Mouse (Mus musculus) liver, embryonic 13.5 days (tissue): ENCODE measurements around the gene Cxcl17. TPM values are rescaled to one million over a fixed set of nuclear protein-coding genes. Genes with fewer than 3 reads are reported as not detected.

Source experiments
- ATAC-seq: fragments of 200-750 bp; cut with Nextera tagmentation; 2 replicates; pipeline ENCODE4 v1.8.0; 2017; ENCODE audit warnings: low read depth, mild to moderate bottlenecking, moderate number of reproducible peaks, moderate library complexity
- DNase-seq: peaks from one replicate; pipeline ENCODE4 v3.0.0; 2022
- H3K27ac ChIP-seq: fragments of 300-500 bp; sonication (generic); 2 replicates; pipeline ENCODE4 v1.5.1; 2015; ENCODE audit warnings: moderate library complexity, mild to moderate bottlenecking, inconsistent platforms
- H3K27me3 ChIP-seq: fragments of 300-500 bp; sonication (generic); 2 replicates; pipeline ENCODE4 v1.6.1; 2015; ENCODE audit warnings: mild to moderate bottlenecking, inconsistent platforms
- H3K36me3 ChIP-seq: fragments of 300-500 bp; sonication (generic); 2 replicates; pipeline ENCODE4 v1.6.1; 2015; ENCODE audit warnings: mild to moderate bottlenecking, inconsistent platforms
- H3K4me1 ChIP-seq: fragments of 300-500 bp; sonication (generic); replicated peaks from 2 replicates; pipeline ENCODE4 v1.6.1; 2015; ENCODE audit warnings: inconsistent platforms
- H3K4me2 ChIP-seq: fragments of 300-500 bp; sonication (generic); 2 replicates; pipeline ENCODE4 v1.6.1; 2015; ENCODE audit warnings: inconsistent platforms, mild to moderate bottlenecking, moderate library complexity
- H3K4me3 ChIP-seq: fragments of 300-500 bp; sonication (generic); replicated peaks from 2 replicates; pipeline ENCODE4 v1.5.1; 2015; ENCODE audit warnings: mild to moderate bottlenecking, inconsistent platforms
- H3K9ac ChIP-seq: fragments of 300-500 bp; sonication (generic); 2 replicates; pipeline ENCODE4 v1.6.1; 2015; ENCODE audit warnings: mild to moderate bottlenecking, inconsistent platforms
- H3K9me3 ChIP-seq: fragments of 300-500 bp; sonication (generic); replicated peaks from 2 replicates; pipeline ENCODE4 v1.6.1; 2016; ENCODE audit warnings: inconsistent platforms
- WGBS: fragments of 180-500 bp; shearing (Covaris S2); methylation state at CpG from one replicate; pipeline ENCODE4 v1.1.7; 2015; ENCODE audit not compliant: insufficient replicate concordance; 5-methylcytosine and 5-hydroxymethylcytosine counted together
- polyA plus RNA-seq: library from polyadenylated mRNA; unstranded; fragments of >200 nt; fragmentation: Nextera tagmentation; extraction: Ambion mirVana; gene quantifications from 2 replicates; pipeline ENCODE4 v1.2.1, GENCODE M21; 2015

The Cxcl17 gene
- polyA plus RNA-seq, 1 experiment from 2014 or later, result not detected

DNA sequence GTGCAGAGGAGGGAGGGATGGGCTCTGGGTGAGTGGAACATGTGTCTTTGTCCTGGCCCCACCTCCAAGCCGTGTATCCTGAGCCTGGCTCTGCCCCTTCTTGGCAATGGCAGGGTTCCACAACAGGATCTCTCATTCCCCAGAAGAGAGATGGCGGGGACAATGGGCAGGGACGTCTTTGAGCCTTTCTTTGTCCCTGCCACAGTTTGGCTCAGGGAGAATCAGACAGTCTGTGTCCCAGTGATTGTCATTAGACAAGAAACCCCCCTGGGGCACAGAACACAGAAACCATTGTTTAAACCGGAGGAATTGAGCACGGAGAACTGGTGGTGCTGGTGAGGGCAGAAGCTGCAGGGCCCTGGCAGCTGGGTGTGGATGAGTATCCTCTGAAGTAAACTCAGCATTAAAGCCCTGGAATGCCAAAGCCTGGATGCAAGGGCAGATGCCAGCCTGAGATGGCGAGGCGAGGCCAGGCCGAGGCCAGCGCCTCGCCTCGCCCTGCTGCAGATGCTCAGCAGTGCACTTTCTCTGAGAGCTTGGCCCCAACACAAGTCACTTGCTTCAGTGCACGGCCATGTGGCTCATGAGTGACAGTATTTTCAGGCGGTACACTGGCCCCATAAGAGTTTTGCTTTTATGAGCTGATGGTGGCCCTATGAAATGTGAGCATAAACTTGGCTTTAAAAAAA lies 46.6 kb downstream of the Cxcl17 start:
- Histone ChIP-seq H3K4me1 (no peaks in the 10 kb centered on the region), H3K27me3 (peaks cover 55% of the 10 kb centered on the region), H3K36me3 (no peaks in the 10 kb centered on the region), H3K9me3 (no peaks in the 10 kb centered on the region), H3K4me3 (no peak overlapping the region), H3K4me2 (no peak overlapping the region), H3K27ac (no peak overlapping the region), H3K9ac (no peak overlapping the region)
- DNase-seq (no peak), ATAC-seq (no peak)
- WGBS, result 50% methylated on average over 13 of the region's 13 CpGs

DNA sequence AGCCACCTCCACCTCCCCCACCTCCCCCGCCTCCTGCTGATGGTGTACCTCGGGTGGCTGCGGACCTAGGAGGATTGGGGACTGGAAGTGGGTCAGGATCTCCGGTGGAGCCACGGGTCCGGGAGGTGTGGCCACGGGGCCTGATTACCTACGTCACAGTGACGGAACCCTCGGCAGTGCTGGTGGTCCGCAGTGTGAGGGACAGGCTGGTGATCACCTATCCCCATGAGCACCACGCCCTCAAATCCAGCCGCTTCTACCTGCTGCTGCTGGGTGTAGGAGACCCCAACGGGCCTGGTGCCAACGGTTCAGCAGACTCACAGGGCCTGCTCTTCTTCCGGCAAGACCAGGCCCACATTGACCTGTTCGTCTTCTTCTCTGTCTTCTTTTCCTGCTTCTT lies 49.1 kb downstream of the Cxcl17 start:
- Histone ChIP-seq H3K4me3 (no peak overlapping the region), H3K27me3 (peaks cover 35% of the 10 kb centered on the region), H3K36me3 (peaks cover 3% of the 10 kb centered on the region; the same call in 1 of the 2 replicates), H3K9me3 (no peaks in the 10 kb centered on the region), H3K9ac (no peak overlapping the region), H3K4me2 (no peak overlapping the region), H3K4me1 (no peaks in the 10 kb centered on the region), H3K27ac (no peak overlapping the region)
- ATAC-seq, result no peak
- WGBS, result 85% methylated on average over 17 of the region's 17 CpGs
- DNase-seq, result no peak

GRCm38 (mm10) chr7:25363151-25363550 lies 49.5 kb downstream of the Cxcl17 start:
- DNase-seq, result no peak
- H3K27me3 ChIP-seq, result peaks cover 30% of the 10 kb centered on the region
- H3K4me3 ChIP-seq, result no peak overlapping the region
- no peak overlapping the region for H3K9ac ChIP-seq
- no peaks in the 10 kb centered on the region for H3K4me1 ChIP-seq
- no peak overlapping the region for H3K4me2 ChIP-seq
- peaks cover 3% of the 10 kb centered on the region; the same call in 1 of the 2 replicates for H3K36me3 ChIP-seq
- no peaks in the 10 kb centered on the region for H3K9me3 ChIP-seq
- ATAC-seq, result peak; percentile 31; the same call in 1 of the 2 replicates
- WGBS, result 84% methylated on average over 19 of the region's 19 CpGs
- H3K27ac ChIP-seq, result no peak overlapping the region

DNA sequence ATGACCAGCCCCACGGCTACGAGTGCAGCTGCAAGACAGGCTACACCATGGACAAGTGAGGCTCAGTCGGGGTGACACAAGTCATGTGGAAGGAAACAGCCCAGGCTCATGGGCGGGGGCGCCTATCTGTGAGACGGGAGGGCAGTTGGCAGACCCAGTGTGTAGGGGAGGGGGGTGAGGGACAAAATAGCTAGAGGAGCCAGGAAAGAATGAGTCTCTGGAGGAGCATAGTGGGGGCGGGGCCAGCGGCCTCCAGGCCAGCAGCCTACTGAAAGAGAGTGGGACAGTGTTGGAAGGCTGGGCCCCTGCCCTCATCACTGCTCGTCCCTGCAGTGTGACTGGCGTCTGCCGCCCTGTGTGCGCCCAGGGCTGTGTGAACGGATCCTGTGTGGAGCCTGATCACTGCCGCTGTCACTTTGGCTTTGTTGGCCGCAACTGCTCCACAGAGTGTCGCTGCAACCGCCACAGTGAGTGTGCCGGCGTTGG lies 53.9 kb downstream of the Cxcl17 start:
- WGBS, result 72% methylated on average over 19 of the region's 19 CpGs

More for the DNA sequence above, 53.9 kb downstream of the Cxcl17 start:
- Histone ChIP-seq H3K36me3 (peaks cover 3% of the 10 kb centered on the region; the same call in 1 of the 2 replicates), H3K27ac (no peak overlapping the region), H3K9me3 (no peaks in the 10 kb centered on the region), H3K27me3 (no peaks in the 10 kb centered on the region), H3K4me1 (no peaks in the 10 kb centered on the region), H3K9ac (no peak overlapping the region), H3K4me3 (no peak overlapping the region), H3K4me2 (no peak overlapping the region)
- DNase-seq (no peak), ATAC-seq (no peak)

Other genes with a start within 250 kb of the Cxcl17 start
- 1.5 and 1.6 TPM in 2 replicates for gene Pou2f2, start 233.2 kb downstream of the Cxcl17 start, polyA plus RNA-seq
- gene Dedd2, start 192.3 kb downstream of the Cxcl17 start, polyA plus RNA-seq, result 27.0 and 27.6 TPM in 2 replicates
- 2.0 and 2.1 TPM in 2 replicates for gene Zfp526, start 191.5 kb downstream of the Cxcl17 start, polyA plus RNA-seq
- gene Gsk3a, start 175.0 kb downstream of the Cxcl17 start, polyA plus RNA-seq, result 6.2 and 6.3 TPM in 2 replicates
- gene Erf, start 162.1 kb downstream of the Cxcl17 start, polyA plus RNA-seq, result 4.3 TPM in 2 replicates
- gene Cic, start 145.2 kb downstream of the Cxcl17 start, polyA plus RNA-seq, result 9.7 and 10.4 TPM in 2 replicates
- gene Pafah1b3, start 114.9 kb downstream of the Cxcl17 start, polyA plus RNA-seq, result 29.3 and 31.6 TPM in 2 replicates
- not detected in 2 replicates for gene Prr19, start 111.5 kb downstream of the Cxcl17 start, polyA plus RNA-seq
- 0.10 TPM in 1 of 2 replicates, not detected in the other for gene Tmem145, start 106.8 kb downstream of the Cxcl17 start, polyA plus RNA-seq
- gene Megf8, start 95.7 kb downstream of the Cxcl17 start, polyA plus RNA-seq, result 1.0 and 1.2 TPM in 2 replicates
- gene Cnfn, start 43.2 kb downstream of the Cxcl17 start, polyA plus RNA-seq, result 0.15 TPM in 1 of 2 replicates, not detected in the other
- 2.4 and 2.7 TPM in 2 replicates for gene Lipe, start 14.2 kb downstream of the Cxcl17 start, polyA plus RNA-seq
- gene Ceacam1, start 64.7 kb upstream of the Cxcl17 start, polyA plus RNA-seq, result 1.7 and 2.5 TPM in 2 replicates
- gene Ceacam2, start 127.0 kb upstream of the Cxcl17 start, polyA plus RNA-seq, result 0.03 TPM in 1 of 2 replicates, not detected in the other
- 0.32 TPM in 2 replicates for gene Erich4, start 203.0 kb upstream of the Cxcl17 start, polyA plus RNA-seq
- gene Dmac2, start 206.5 kb upstream of the Cxcl17 start, polyA plus RNA-seq, result 10.4 and 11.3 TPM in 2 replicates
- 2.1 and 2.2 TPM in 2 replicates for gene B3gnt8, start 213.8 kb upstream of the Cxcl17 start, polyA plus RNA-seq
- 20.0 and 21.6 TPM in 2 replicates for gene Bckdha, start 246.1 kb upstream of the Cxcl17 start, polyA plus RNA-seq
- 62.3 and 68.8 TPM in 2 replicates for gene Exosc5, start 246.3 kb upstream of the Cxcl17 start, polyA plus RNA-seq